Mouse (Mus musculus): ENCODE data around the gene Mettl15. TPM values are rescaled to one million over a fixed set of nuclear protein-coding genes. Genes with fewer than 3 reads are reported as not detected.

Mettl15 gene
- 8.8 and 9.8 TPM in 2 replicates for polyA plus RNA-seq (2016; fragmentation: Nextera tagmentation; extraction: Ambion mirVana)

DNA sequence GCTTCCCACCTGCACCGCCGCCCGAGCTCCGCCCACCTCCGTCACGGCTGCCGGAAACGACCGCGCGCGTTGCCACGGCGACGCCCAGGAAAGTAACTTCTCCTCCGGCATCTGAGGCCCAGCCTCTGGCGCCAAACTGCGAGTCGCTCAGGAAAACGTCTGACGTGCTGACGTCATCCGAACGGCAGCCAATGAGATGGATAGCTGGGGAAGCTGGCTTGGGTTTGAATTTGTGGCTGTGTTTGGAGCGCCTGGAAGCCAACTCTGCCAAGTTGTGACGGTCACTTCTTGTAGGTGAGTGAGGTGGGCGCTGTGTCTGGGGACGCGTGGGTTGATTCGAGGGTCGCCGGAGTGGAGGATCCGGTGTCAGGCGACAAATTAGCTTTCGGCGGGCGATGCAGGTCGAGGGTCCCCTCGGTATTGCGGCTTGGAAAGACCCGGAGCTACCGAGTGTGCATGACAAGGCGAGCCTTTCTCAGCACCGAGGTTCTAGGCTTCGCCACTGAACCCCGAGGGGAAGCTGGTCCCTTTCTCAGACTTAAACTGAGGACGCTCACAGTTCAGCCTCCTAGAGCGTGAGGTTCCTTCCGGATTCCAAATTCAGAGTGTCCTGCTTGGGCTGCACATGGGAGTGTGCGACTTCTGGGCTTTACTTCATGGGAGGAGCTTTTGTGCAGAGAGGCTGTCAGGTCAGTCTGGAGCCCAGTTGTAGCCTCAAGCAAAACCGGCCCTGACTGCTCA is at the start of gene Mettl15, which contains the start of gene Kif18a:
Gene Mettl15, minus strand, starts transcription at position 149 of the 741 bp plus-strand sequence.
Gene Kif18a, plus strand, starts transcription at position 139 of the 741 bp plus-strand sequence.
- no peaks in the 10 kb centered on the region for H3K36me3 ChIP-seq (replicated peaks)
- peak; percentile 96 for DNase-seq (ENCODE audit: low spot score)
- WGBS: under 1% methylated on average over 51 of the region's 51 CpGs
- H3K4me1 ChIP-seq: peaks cover 18% of the 10 kb centered on the region
- no peaks in the 10 kb centered on the region for H3K9me3 ChIP-seq
- H3K4me3 ChIP-seq: peak within 1 kb of the TSS; percentile 83
- peak within 1 kb of the TSS; percentile 93 for H3K27ac ChIP-seq (replicated peaks)
- no peaks in the 10 kb centered on the region for H3K27me3 ChIP-seq (replicated peaks; ENCODE audit: low read depth, poor library complexity, severe bottlenecking)

DNA sequence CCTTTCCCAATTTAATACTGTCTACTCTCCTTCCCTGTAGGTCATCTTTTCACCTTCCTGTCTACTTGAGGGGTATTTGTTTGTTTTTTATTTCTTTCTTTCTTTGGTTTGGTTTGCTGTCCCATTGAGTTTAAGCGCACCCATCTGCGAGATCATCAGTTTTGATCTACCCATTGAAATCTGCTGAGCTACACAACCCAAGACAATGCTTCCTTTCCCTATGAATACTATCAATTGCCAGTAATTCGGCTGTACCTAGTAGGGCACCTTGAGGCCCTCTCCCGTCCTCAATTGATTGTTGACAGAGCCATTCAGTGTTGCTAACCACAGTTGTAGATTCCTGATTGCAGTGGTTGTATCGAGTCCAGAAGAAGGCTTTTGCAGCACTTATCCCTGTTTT is 30.8 kb upstream of the Mettl15 start:
- 95% methylated on average over 5 of the region's 5 CpGs for WGBS
- Histone ChIP-seq H3K9me3 (no peaks in the 10 kb centered on the region), H3K36me3 (replicated peaks) (peaks cover 88% of the 10 kb centered on the region), H3K27ac (replicated peaks) (no peak overlapping the region), H3K4me1 (no peaks in the 10 kb centered on the region), H3K4me3 (no peak overlapping the region), H3K27me3 (replicated peaks; ENCODE audit: low read depth, poor library complexity, severe bottlenecking) (no peaks in the 10 kb centered on the region)
- no peak for DNase-seq (ENCODE audit: low spot score)

DNA sequence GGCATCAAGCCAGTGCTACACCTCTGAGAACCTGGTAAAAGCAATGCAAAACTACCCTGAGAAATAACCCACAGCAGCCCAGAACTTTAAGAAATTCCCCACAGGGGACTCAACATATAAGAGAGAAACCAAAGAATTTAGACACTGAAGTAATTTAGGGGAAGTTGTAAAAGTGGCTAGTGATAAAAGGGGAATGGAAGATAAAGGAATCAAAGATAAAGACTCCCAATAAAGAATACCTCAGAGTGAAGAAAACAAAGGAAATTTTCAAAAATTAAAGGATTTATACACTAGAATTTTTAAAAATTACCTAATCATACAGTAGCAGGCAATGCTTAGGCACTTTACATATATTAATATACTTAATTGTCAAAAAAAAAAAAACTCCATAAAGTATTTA is 23.1 kb upstream of the Mettl15 start:
- Histone ChIP-seq H3K9me3 (no peaks in the 10 kb centered on the region), H3K4me3 (no peak overlapping the region), H3K4me1 (no peaks in the 10 kb centered on the region), H3K27ac (replicated peaks) (no peak overlapping the region), H3K27me3 (replicated peaks; ENCODE audit: low read depth, poor library complexity, severe bottlenecking) (no peaks in the 10 kb centered on the region), H3K36me3 (replicated peaks) (peaks cover 78% of the 10 kb centered on the region)
- DNase-seq (ENCODE audit: low spot score): no peak

- Histone ChIP-seq H3K36me3 (replicated peaks) (peaks cover 75% of the 10 kb centered on the region), H3K27me3 (replicated peaks; ENCODE audit: low read depth, poor library complexity, severe bottlenecking) (no peaks in the 10 kb centered on the region), H3K4me3 (no peak overlapping the region), H3K9me3 (no peaks in the 10 kb centered on the region), H3K27ac (replicated peaks) (no peak overlapping the region), H3K4me1 (no peaks in the 10 kb centered on the region)
- no peak for DNase-seq (ENCODE audit: low spot score)
- 92% methylated on average over 3 of the region's 3 CpGs for WGBS
These were observed 21.7 kb upstream of the Mettl15 start for GRCm38 (mm10) chr2:109302234-109302633.

DNA sequence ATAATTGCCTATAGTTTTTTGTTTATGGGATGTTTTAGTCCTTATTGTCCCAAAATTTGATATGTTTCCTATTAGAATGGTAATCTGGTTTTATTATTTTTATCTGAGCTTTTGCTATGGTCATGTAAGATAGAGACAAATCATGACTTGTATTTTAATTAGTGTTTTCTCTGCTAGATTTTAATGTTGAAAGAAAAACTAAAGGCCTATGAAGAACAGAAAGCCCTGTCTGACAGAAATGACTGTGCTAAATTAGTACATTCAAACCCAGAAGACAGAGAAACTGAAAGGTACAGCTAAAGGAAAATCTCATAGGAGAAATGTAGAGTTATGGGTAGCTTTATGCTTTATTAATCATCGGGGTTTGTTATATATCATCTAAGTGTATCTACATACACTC is 17.6 kb upstream of the Mettl15 start:
- 93% methylated on average over 1 of the region's 1 CpGs for WGBS

GRCm38 (mm10) chr2:109296264-109296663 is 15.7 kb upstream of the Mettl15 start:
- no peaks in the 10 kb centered on the region for H3K27me3 ChIP-seq (replicated peaks; ENCODE audit: low read depth, poor library complexity, severe bottlenecking)
- WGBS: 88% methylated on average over 5 of the region's 5 CpGs
- no peaks in the 10 kb centered on the region for H3K9me3 ChIP-seq
- no peak overlapping the region for H3K4me3 ChIP-seq
- peaks cover 78% of the 10 kb centered on the region for H3K36me3 ChIP-seq (replicated peaks)
- no peaks in the 10 kb centered on the region for H3K4me1 ChIP-seq
- H3K27ac ChIP-seq (replicated peaks): no peak overlapping the region
- DNase-seq (ENCODE audit: low spot score): no peak

More for the DNA sequence above, 17.6 kb upstream of the Mettl15 start:
- H3K36me3 ChIP-seq (replicated peaks): peaks cover 72% of the 10 kb centered on the region
- H3K27ac ChIP-seq (replicated peaks): no peak overlapping the region
- no peak for DNase-seq (ENCODE audit: low spot score)
- H3K9me3 ChIP-seq: no peaks in the 10 kb centered on the region
- H3K4me3 ChIP-seq: no peak overlapping the region
- H3K4me1 ChIP-seq: no peaks in the 10 kb centered on the region
- no peaks in the 10 kb centered on the region for H3K27me3 ChIP-seq (replicated peaks; ENCODE audit: low read depth, poor library complexity, severe bottlenecking)

DNA sequence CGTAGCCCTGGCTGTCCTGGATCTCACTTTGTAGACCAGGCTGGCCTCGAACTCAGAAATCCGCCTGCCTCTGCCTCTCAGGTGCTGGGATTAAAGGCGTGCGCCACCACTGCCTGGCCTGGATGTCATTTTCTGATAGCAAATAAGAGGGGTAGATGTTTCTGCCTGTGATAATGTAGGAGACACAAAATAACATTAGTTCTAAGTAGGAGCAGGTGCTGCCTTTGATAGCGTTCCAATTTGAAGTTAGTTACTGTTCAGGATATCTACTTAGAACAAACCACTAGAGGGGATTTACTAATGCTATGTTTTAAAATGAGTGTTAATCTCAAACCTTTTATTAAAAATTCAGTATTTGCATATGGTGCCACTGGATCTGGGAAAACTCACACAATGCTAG is 8.8 kb upstream of the Mettl15 start:
- Histone ChIP-seq H3K27ac (replicated peaks) (no peak overlapping the region), H3K36me3 (replicated peaks) (peaks cover 64% of the 10 kb centered on the region), H3K9me3 (no peaks in the 10 kb centered on the region), H3K4me1 (no peaks in the 10 kb centered on the region), H3K4me3 (no peak overlapping the region), H3K27me3 (replicated peaks; ENCODE audit: low read depth, poor library complexity, severe bottlenecking) (no peaks in the 10 kb centered on the region)
- no peak for DNase-seq (ENCODE audit: low spot score)
- 95% methylated on average over 6 of the region's 6 CpGs for WGBS

DNA sequence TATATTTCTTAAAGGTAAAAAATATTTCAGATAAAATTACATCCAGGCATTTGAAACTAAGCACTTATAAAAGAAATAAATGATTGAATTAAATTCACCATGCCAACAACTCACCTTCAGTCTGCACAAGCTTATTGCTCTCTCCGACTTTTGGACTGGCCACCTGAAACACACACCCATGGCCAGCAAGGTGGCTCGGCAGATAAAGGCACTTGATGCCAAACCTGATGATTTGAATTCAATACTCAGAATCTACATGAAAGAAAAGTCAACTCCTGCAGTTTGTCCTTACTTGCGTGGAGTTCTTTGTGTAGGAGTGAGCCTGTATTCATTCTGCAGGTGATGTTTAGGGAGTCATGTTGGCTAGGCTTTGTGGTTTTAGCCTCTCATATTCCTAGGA is 3.6 kb upstream of the Mettl15 start:
- 92% methylated on average over 3 of the region's 3 CpGs for WGBS
- Histone ChIP-seq H3K9me3 (no peaks in the 10 kb centered on the region), H3K27me3 (replicated peaks; ENCODE audit: low read depth, poor library complexity, severe bottlenecking) (no peaks in the 10 kb centered on the region), H3K4me3 (no peak overlapping the region), H3K27ac (replicated peaks) (no peak overlapping the region), H3K4me1 (peaks cover 14% of the 10 kb centered on the region), H3K36me3 (replicated peaks) (peaks cover 12% of the 10 kb centered on the region)
- DNase-seq (ENCODE audit: low spot score): no peak

- peak overlapping the region; percentile 83 for H3K4me3 ChIP-seq
- no peaks in the 10 kb centered on the region for H3K36me3 ChIP-seq (replicated peaks)
- WGBS: 0% methylated on average over 1 of the region's 1 CpGs
These were observed 768 bp upstream of the Mettl15 start for GRCm38 (mm10) chr2:109281341-109281690.

DNA sequence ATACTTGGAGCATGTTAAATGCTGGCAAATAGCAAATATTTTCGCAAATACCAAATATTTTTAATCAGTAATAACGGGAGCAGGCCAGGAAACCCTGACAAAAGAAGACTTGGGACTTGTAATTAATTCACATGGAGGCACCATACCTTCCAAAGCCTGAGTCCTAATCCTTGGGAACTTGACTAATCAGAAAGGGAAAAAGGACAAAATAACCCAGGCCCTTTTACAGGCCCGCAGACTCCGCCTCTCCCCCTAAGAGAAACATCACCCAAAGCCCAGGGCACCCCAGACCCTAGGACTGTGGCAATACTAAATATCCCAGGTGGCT is 312 bp downstream of the Mettl15 start:
- Histone ChIP-seq H3K4me3 (peak overlapping the region; percentile 83), H3K4me1 (peaks cover 18% of the 10 kb centered on the region), H3K27me3 (replicated peaks; ENCODE audit: low read depth, poor library complexity, severe bottlenecking) (no peaks in the 10 kb centered on the region), H3K27ac (replicated peaks) (peak overlapping the region; percentile 93), H3K9me3 (no peaks in the 10 kb centered on the region), H3K36me3 (replicated peaks) (no peaks in the 10 kb centered on the region)
- WGBS: 8% methylated on average over 4 of the region's 4 CpGs
- no peak for DNase-seq (ENCODE audit: low spot score)

More at GRCm38 (mm10) chr2:109281341-109281690, 768 bp upstream of the Mettl15 start:
- no peaks in the 10 kb centered on the region for H3K9me3 ChIP-seq
- H3K4me1 ChIP-seq: peaks cover 18% of the 10 kb centered on the region
- no peak for DNase-seq (ENCODE audit: low spot score)
- no peaks in the 10 kb centered on the region for H3K27me3 ChIP-seq (replicated peaks; ENCODE audit: low read depth, poor library complexity, severe bottlenecking)
- peak overlapping the region; percentile 93 for H3K27ac ChIP-seq (replicated peaks)

DNA sequence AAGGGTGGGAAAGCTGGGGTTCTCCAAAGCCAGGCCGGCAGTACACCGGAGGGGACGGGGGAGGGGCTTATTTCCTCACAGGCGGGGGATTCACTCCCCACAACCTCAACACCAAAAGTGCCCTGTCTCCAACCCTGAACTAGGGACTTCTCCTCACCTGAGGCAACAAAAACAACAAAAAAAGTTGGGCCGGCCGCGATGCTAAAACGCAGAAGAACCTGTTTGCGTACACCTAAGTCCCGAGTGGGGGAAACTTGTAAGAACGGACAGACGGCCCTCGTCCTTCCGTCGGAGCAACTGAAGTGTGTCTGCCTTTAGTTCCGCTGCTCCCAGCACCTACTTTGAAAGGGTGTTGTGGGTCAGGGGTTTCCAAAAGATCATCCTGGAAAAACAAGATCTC is 2.5 kb downstream of the Mettl15 start:
- WGBS: under 1% methylated on average over 16 of the region's 16 CpGs
- H3K4me1 ChIP-seq: peaks cover 18% of the 10 kb centered on the region
- peak overlapping the region; percentile 86 for H3K27ac ChIP-seq (replicated peaks)

DNA sequence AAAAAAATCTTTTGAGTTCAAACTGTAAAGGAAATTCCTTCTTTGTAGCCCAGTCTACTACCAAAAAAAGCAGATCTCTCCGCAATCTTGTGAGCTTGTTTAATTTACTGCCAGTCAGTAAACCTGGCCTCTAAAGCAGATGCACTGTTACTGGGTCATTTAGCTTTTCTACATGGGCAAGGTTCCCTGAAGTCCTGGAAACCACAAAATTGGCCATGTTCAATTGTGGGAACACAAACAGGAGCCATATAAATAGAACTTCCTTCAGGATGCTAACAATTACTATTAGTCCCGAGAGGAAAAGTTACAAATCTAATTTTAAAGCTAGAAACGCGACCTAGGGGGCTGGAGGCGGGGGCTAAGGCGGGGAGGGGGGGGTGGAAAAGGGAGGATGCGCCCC is 3.0 kb downstream of the Mettl15 start:
- Histone ChIP-seq H3K36me3 (replicated peaks) (no peaks in the 10 kb centered on the region), H3K4me3 (peak overlapping the region; percentile 68), H3K27ac (replicated peaks) (peak overlapping the region; percentile 86), H3K27me3 (replicated peaks; ENCODE audit: low read depth, poor library complexity, severe bottlenecking) (no peaks in the 10 kb centered on the region), H3K4me1 (peaks cover 18% of the 10 kb centered on the region), H3K9me3 (no peaks in the 10 kb centered on the region)
- WGBS: 10% methylated on average over 7 of the region's 7 CpGs
- no peak for DNase-seq (ENCODE audit: low spot score)

More for the DNA sequence above, 2.5 kb downstream of the Mettl15 start:
- Histone ChIP-seq H3K36me3 (replicated peaks) (no peaks in the 10 kb centered on the region), H3K27me3 (replicated peaks; ENCODE audit: low read depth, poor library complexity, severe bottlenecking) (no peaks in the 10 kb centered on the region), H3K9me3 (no peaks in the 10 kb centered on the region), H3K4me3 (peak overlapping the region; percentile 68)
- DNase-seq (ENCODE audit: low spot score): peak; percentile 65

DNA sequence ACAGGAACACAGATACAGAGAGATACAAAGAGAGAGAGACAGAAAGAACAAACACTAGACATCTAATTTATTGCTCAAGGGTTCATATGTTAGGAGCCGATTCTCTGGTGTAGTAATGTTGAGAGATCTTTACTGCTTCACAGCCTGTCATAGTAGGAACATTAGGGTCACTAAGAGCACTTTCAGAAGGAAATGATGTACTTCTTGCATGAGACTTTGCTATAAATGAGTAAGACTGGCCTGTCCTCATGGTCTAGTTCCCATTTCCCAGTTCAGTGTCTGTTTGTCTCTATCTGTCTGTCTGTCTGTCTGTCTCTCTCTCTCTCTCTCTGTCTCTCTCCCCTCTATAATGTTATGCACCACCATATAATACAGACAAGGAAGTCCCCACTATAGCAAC is 7.5 kb downstream of the Mettl15 start:
- Histone ChIP-seq H3K9me3 (no peaks in the 10 kb centered on the region), H3K27me3 (replicated peaks; ENCODE audit: low read depth, poor library complexity, severe bottlenecking) (no peaks in the 10 kb centered on the region), H3K4me1 (0 out of 2 replicates have a peak, but pooled peaks cover under 1% of the 10 kb centered on the region), H3K27ac (replicated peaks) (no peak overlapping the region), H3K4me3 (no peak overlapping the region), H3K36me3 (replicated peaks) (no peaks in the 10 kb centered on the region)
- WGBS: 91% methylated on average over 1 of the region's 1 CpGs
- DNase-seq (ENCODE audit: low spot score): no peak

Data from embryonic facial prominence, embryonic 10.5 days (tissue).